Mouse (Mus musculus): ENCODE data around the gene Agrn. TPM values are rescaled to one million over a fixed set of nuclear protein-coding genes. Genes with fewer than 3 reads are reported as not detected.

The Agrn gene
- total and polyA plus RNA-seq, 3 experiments: 0.38 to 2.0 (median 0.70) TPM

GRCm38 (mm10) chr4:156234021-156234501, 36.8 kb upstream of the Agrn start:
- peak; percentile 62 for DNase-seq (ENCODE audit: low spot score)
- no peaks in the 10 kb centered on the region for H3K9me3 ChIP-seq (replicated peaks)
- no peak for TF ChIP-seq TAL1 (conservative IDR thresholded peaks at IDR 0.05; ENCODE audit: low read depth, low read length)
- TF ChIP-seq GATA1 (IDR thresholded peaks at IDR 0.05; ENCODE audit: borderline replicate concordance, low read length): no peak
- no peak for TF ChIP-seq GATA2 (IDR thresholded peaks at IDR 0.05; ENCODE audit: borderline replicate concordance, low read depth, low read length)
- no peak for TF ChIP-seq CTCF (IDR thresholded peaks at IDR 0.05; ENCODE audit: low read depth, low read length)
- no peak for TF ChIP-seq POLR2AphosphoS5 (IDR thresholded peaks at IDR 0.05; ENCODE audit: insufficient replicate concordance, low read depth, low read length)
- peaks cover 35% of the 10 kb centered on the region for H3K4me1 ChIP-seq (ENCODE audit: insufficient read depth, low read depth, low read length)
- H3K27me3 ChIP-seq (ENCODE audit: insufficient read depth, low read length): no peaks in the 10 kb centered on the region
- H3K36me3 ChIP-seq (replicated peaks): peaks cover 69% of the 10 kb centered on the region
- no peak for ATAC-seq (ENCODE audit: extremely low read depth, insufficient number of reproducible peaks, low FRiP score, poor library complexity, severe bottlenecking)
- peak overlapping the region; percentile 77 for H3K4me3 ChIP-seq (ENCODE audit: low read depth, low read length)

- H3K4me1 ChIP-seq (ENCODE audit: insufficient read depth, low read depth, low read length): peaks cover 15% of the 10 kb centered on the region
- H3K9me3 ChIP-seq (replicated peaks): no peaks in the 10 kb centered on the region
- no peak for TF ChIP-seq GATA1 (IDR thresholded peaks at IDR 0.05; ENCODE audit: borderline replicate concordance, low read length)
- no peak for TF ChIP-seq CTCF (IDR thresholded peaks at IDR 0.05; ENCODE audit: low read depth, low read length)
- TF ChIP-seq GATA2 (IDR thresholded peaks at IDR 0.05; ENCODE audit: borderline replicate concordance, low read depth, low read length): no peak
- TF ChIP-seq POLR2AphosphoS5 (IDR thresholded peaks at IDR 0.05; ENCODE audit: insufficient replicate concordance, low read depth, low read length): no peak
- TF ChIP-seq TAL1 (conservative IDR thresholded peaks at IDR 0.05; ENCODE audit: low read depth, low read length): no peak
- ATAC-seq (ENCODE audit: extremely low read depth, insufficient number of reproducible peaks, low FRiP score, poor library complexity, severe bottlenecking) (no peak), DNase-seq (ENCODE audit: low spot score) (no peak)
- no peak overlapping the region for H3K4me3 ChIP-seq (ENCODE audit: low read depth, low read length)
- peaks cover 9% of the 10 kb centered on the region for H3K27me3 ChIP-seq (ENCODE audit: insufficient read depth, low read length)
- peaks cover 55% of the 10 kb centered on the region for H3K36me3 ChIP-seq (replicated peaks)
These were observed 31.2 kb upstream of the Agrn start for GRCm38 (mm10) chr4:156228393-156229024.

GRCm38 (mm10) chr4:156227752-156228392, 30.6 kb upstream of the Agrn start:
- peaks cover 13% of the 10 kb centered on the region for H3K27me3 ChIP-seq (ENCODE audit: insufficient read depth, low read length)
- no peak for ATAC-seq (ENCODE audit: extremely low read depth, insufficient number of reproducible peaks, low FRiP score, poor library complexity, severe bottlenecking)
- H3K4me1 ChIP-seq (ENCODE audit: insufficient read depth, low read depth, low read length): peaks cover 9% of the 10 kb centered on the region
- H3K36me3 ChIP-seq (replicated peaks): peaks cover 49% of the 10 kb centered on the region
- H3K9me3 ChIP-seq (replicated peaks): no peaks in the 10 kb centered on the region
- DNase-seq (ENCODE audit: low spot score): no peak
- no peak for TF ChIP-seq TAL1 (conservative IDR thresholded peaks at IDR 0.05; ENCODE audit: low read depth, low read length)
- TF ChIP-seq GATA1 (IDR thresholded peaks at IDR 0.05; ENCODE audit: borderline replicate concordance, low read length): no peak
- TF ChIP-seq CTCF (IDR thresholded peaks at IDR 0.05; ENCODE audit: low read depth, low read length): no peak
- TF ChIP-seq GATA2 (IDR thresholded peaks at IDR 0.05; ENCODE audit: borderline replicate concordance, low read depth, low read length): no peak
- no peak overlapping the region for H3K4me3 ChIP-seq (ENCODE audit: low read depth, low read length)

GRCm38 (mm10) chr4:156224276-156224675, 27.0 kb upstream of the Agrn start:
- TF ChIP-seq CTCF (IDR thresholded peaks at IDR 0.05; ENCODE audit: low read depth, low read length) (no peak), POLR2AphosphoS5 (IDR thresholded peaks at IDR 0.05; ENCODE audit: insufficient replicate concordance, low read depth, low read length) (no peak)
- DNase-seq (ENCODE audit: low spot score) (no peak), ATAC-seq (ENCODE audit: extremely low read depth, insufficient number of reproducible peaks, low FRiP score, poor library complexity, severe bottlenecking) (no peak)
- H3K9me3 ChIP-seq (replicated peaks): no peaks in the 10 kb centered on the region
- H3K4me3 ChIP-seq (ENCODE audit: low read depth, low read length): no peak overlapping the region
- peaks cover 6% of the 10 kb centered on the region for H3K4me1 ChIP-seq (ENCODE audit: insufficient read depth, low read depth, low read length)
- H3K36me3 ChIP-seq (replicated peaks): peaks cover 13% of the 10 kb centered on the region
- peaks cover 15% of the 10 kb centered on the region for H3K27me3 ChIP-seq (ENCODE audit: insufficient read depth, low read length)

- H3K4me1 ChIP-seq (ENCODE audit: insufficient read depth, low read depth, low read length): no peaks in the 10 kb centered on the region
- H3K9me3 ChIP-seq (replicated peaks): no peaks in the 10 kb centered on the region
- peaks cover 25% of the 10 kb centered on the region for H3K27me3 ChIP-seq (ENCODE audit: insufficient read depth, low read length)
- DNase-seq (ENCODE audit: low spot score) (no peak), ATAC-seq (ENCODE audit: extremely low read depth, insufficient number of reproducible peaks, low FRiP score, poor library complexity, severe bottlenecking) (no peak)
- no peak overlapping the region for H3K4me3 ChIP-seq (ENCODE audit: low read depth, low read length)
- no peak for TF ChIP-seq CTCF (IDR thresholded peaks at IDR 0.05; ENCODE audit: low read depth, low read length)
- TF ChIP-seq TAL1 (conservative IDR thresholded peaks at IDR 0.05; ENCODE audit: low read depth, low read length): no peak
- H3K36me3 ChIP-seq (replicated peaks): no peaks in the 10 kb centered on the region
These were observed 22.6 kb upstream of the Agrn start for GRCm38 (mm10) chr4:156219936-156220335.

GRCm38 (mm10) chr4:156217838-156218237, 20.6 kb upstream of the Agrn start:
- H3K27me3 ChIP-seq (ENCODE audit: insufficient read depth, low read length): peaks cover 22% of the 10 kb centered on the region
- no peaks in the 10 kb centered on the region for H3K4me1 ChIP-seq (ENCODE audit: insufficient read depth, low read depth, low read length)
- no peak for ATAC-seq (ENCODE audit: extremely low read depth, insufficient number of reproducible peaks, low FRiP score, poor library complexity, severe bottlenecking)
- H3K4me3 ChIP-seq (ENCODE audit: low read depth, low read length): no peak overlapping the region
- H3K36me3 ChIP-seq (replicated peaks): no peaks in the 10 kb centered on the region
- TF ChIP-seq GATA1 (IDR thresholded peaks at IDR 0.05; ENCODE audit: borderline replicate concordance, low read length) (no peak), POLR2AphosphoS5 (IDR thresholded peaks at IDR 0.05; ENCODE audit: insufficient replicate concordance, low read depth, low read length) (no peak), CTCF (IDR thresholded peaks at IDR 0.05; ENCODE audit: low read depth, low read length) (no peak), TAL1 (conservative IDR thresholded peaks at IDR 0.05; ENCODE audit: low read depth, low read length) (no peak), GATA2 (IDR thresholded peaks at IDR 0.05; ENCODE audit: borderline replicate concordance, low read depth, low read length) (no peak)
- H3K9me3 ChIP-seq (replicated peaks): 0 out of 2 replicates have a peak, but pooled peaks cover 2% of the 10 kb centered on the region
- DNase-seq (ENCODE audit: low spot score): no peak
